Mouse (Mus musculus) urinary bladder, adult 2 months (tissue): Measurements from ENCODE around the gene Vmn1r9. TPM values are rescaled to one million over a fixed set of nuclear protein-coding genes. Genes with fewer than 3 reads are reported as not detected.
"Not testable (repeated sequence)": the region's sequence is repeated elsewhere in the genome, so short reads cannot be mapped to it uniquely, and the experiment has no call there.

Source experiments
- DNase-seq: peaks from one replicate; pipeline ENCODE4 v3.0.0; 2022; ENCODE audit warnings: low spot score
- polyA plus RNA-seq: library from polyadenylated mRNA; depleted of rRNA; stranded (reverse); fragments of >200 nt; gene quantifications from 2 replicates; pipeline ENCODE4 v1.2.3, GENCODE M21; 2012; rRNA removed

Gene Vmn1r9
- not detected in 2 replicates for polyA plus RNA-seq

GRCm38 (mm10) chr6:57066487-57066886 lies at the start of gene Vmn1r9:
Gene Vmn1r9 (plus strand): TSS chr6:57066787.
- no peak for DNase-seq

DNA sequence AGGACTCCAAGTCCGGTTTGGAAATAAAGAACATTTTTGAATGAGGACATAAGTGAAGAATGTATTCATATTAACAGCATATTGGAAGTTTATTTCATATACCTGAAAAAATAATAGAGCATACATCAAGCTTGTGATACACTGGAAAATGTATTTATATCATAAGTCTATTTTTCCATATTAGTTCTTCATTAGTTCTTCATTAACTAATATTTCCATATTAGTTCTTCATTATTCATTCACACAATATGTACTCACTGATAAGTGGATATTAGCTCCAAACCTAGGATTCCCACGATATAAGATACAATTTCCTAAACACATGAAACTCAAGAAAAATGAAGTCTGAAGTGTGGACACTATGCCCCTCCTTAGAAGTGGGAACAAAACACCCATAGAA lies 41.4 kb upstream of the Vmn1r9 start, which contains the start of gene Vmn1r7:
TSS of gene Vmn1r7 (minus strand) at position 101 of the 400 bp plus-strand sequence.
- DNase-seq, result not testable (repeated sequence)

DNA sequence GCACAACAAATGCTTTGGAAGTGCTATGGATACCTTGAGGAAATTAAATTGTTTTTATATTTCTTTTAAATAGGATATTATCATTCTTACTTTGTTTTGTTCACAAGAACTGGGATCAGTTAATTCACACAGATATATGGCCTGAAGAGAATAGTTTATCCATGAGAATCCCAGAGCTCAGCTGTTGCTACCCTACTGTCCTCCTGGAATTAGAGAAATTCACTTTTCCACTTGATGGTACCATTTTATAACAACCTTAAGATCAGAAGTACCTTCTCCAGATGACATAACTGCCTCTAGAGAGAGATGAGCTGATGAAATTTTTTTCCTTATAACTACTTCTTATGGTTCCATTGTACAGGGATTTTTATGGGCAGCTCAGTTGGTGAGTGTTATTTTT lies 34.6 kb upstream of the Vmn1r9 start, which contains the start of gene Vmn1r8:
TSS of gene Vmn1r8 (plus strand) at position 301 of the 400 bp plus-strand sequence.
- DNase-seq, result no peak

DNA sequence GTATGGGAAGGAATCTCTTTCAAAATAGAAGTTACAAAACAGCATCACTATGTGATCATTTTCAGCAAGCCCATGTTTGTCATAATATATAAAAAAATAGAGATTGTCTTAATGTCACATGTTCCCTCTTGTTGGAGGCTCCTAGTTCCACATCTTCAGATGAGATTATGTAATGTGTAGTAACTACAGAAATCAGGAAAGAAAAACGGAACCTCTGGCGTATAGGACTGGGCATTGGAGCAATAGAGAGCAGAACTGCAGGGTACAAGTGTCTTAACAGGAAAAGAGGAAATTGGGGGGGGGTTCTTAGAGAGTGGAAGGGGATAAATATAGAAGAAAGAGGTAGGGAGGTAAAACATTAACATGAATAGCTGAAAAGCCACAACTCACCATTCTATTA lies 31.9 kb upstream of the Vmn1r9 start:
- no peak for DNase-seq

GRCm38 (mm10) chr6:57063730-57064129 lies 2.9 kb upstream of the Vmn1r9 start:
- no peak for DNase-seq

- no peak for DNase-seq
These were observed 39.8 kb downstream of the Vmn1r9 start for GRCm38 (mm10) chr6:57106358-57106757.

- no peak for DNase-seq
These were observed 42.6 kb downstream of the Vmn1r9 start, which contains the start of gene Vmn1r10 for GRCm38 (mm10) chr6:57109154-57109553. Gene Vmn1r10 (plus strand): TSS chr6:57109454.

Other genes starting within 250 kb of the Vmn1r9 start
- gene Fkbp9, start 234.7 kb upstream of the Vmn1r9 start, polyA plus RNA-seq, result 130 and 159 TPM in 2 replicates
- gene Nt5c3, start 142.9 kb upstream of the Vmn1r9 start, polyA plus RNA-seq, result 24.3 and 29.7 TPM in 2 replicates
- gene Vmn1r4, start 142.8 kb upstream of the Vmn1r9 start, polyA plus RNA-seq, result 0.26 and 0.32 TPM in 2 replicates
- gene Vmn1r5, start 96.5 kb upstream of the Vmn1r9 start, polyA plus RNA-seq, result 0.07 TPM in 1 of 2 replicates, not detected in the other
- gene Vmn1r6, start 69.5 kb upstream of the Vmn1r9 start, polyA plus RNA-seq, result not detected in 2 replicates
- gene Vmn1r7, start 41.5 kb upstream of the Vmn1r9 start, polyA plus RNA-seq, result not detected in 2 replicates
- gene Vmn1r8, start 34.5 kb upstream of the Vmn1r9 start, polyA plus RNA-seq, result not detected in 2 replicates
- not detected in 2 replicates for gene Vmn1r10, start 42.7 kb downstream of the Vmn1r9 start, polyA plus RNA-seq
- not detected in 2 replicates for gene Vmn1r11, start 66.7 kb downstream of the Vmn1r9 start, polyA plus RNA-seq
- gene Vmn1r12, start 90.1 kb downstream of the Vmn1r9 start, polyA plus RNA-seq, result not detected in 2 replicates
- gene Vmn1r13, start 136.5 kb downstream of the Vmn1r9 start, polyA plus RNA-seq, result not detected in 2 replicates
- not detected in 2 replicates for gene Vmn1r14, start 164.9 kb downstream of the Vmn1r9 start, polyA plus RNA-seq
- gene Vmn1r15, start 191.2 kb downstream of the Vmn1r9 start, polyA plus RNA-seq, result not detected in 2 replicates